Mouse (Mus musculus): ENCODE results near the gene Usp7.

Usp7 gene

DNA sequence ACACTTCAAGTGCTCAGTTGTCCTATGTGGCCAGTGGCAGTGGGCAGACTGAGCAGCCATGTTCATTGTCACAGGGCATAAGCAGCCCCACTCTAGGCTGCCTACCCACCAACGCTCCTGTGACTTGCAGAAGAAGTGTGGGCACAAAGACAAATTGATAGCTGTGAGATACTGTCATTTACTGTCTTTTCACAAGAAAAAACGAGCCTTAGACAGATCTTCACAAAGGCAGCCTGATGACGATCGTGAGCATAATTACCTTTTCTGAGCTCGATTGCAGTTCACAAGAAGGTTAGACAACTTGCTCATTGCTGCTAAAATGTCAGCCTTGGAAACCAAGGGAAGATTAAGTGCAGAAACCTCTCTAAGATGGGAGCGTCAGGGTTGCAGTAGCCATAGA lies 137.0 kb downstream of the Usp7 start:
- in situ Hi-C loops (cut with MboI, MseI): loop anchor here (5.0 kb wide), 1 partner anchor 248 kb away; no protein-coding TSS in a partner anchor

DNA sequence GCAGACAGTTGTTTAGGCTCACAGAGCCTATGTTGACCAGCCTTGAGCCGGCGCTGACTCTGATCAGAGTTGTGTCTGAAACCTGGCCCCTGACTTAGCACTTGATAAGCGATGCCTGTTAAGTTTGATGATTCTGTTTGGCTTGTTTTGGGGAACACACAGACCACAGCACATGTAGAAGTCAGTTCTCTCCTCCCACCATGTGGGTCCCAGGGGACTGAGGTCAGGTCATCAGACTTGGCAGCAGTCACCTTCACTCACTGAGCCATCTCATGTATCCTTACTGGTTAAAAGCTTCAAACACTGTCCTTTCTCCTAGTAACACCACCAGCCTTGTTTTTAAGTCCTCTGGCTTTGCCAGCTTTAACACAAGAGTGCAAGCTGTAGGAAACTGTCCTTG lies 142.1 kb downstream of the Usp7 start:
- in situ Hi-C loops (cut with MboI, MseI): no loop called here

DNA sequence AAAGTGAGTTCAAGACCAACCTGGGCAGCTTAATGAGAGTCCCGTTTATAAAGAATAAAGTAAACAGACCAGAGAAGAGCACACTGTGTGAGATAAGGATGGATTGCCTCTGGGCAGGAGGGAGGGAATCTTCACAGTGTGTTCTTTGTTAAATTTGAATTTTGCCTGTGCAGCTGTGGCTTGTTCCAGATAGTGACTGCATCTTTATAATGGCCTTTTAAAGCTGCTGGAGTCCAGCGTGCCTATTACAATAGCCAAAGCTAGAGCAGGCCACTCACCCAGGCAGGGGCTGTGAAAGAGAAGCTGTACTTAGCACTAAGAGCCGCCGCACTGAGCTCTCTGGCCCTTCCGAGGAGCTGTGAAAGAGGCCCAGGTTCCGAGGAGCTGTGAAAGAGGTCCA lies 146.6 kb downstream of the Usp7 start:
- in situ Hi-C loops (cut with MboI, MseI): no loop called here

DNA sequence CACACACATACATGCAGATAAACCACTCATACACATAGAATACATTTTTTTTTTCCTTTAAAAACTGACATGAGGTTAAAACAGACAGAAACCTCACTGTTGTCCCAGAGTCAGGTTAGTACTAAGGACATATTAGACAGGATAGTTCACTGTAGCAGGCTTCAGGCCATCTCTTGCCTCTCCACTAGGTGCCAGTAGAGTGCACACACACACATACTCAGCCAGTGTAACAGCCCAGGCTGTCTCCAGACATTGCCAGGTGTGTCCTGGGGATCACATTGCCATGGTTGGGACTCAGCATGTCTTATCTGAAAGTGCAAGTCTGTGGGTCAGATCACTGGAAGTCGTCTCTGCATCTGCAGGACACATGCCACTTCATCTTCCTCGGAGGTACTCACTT lies 148.3 kb downstream of the Usp7 start:
- in situ Hi-C loops (cut with MboI, MseI): loop anchor here (5.0 kb wide), 1 partner anchor 33 kb away; no protein-coding TSS in a partner anchor

Measured in T-helper 1 cell (primary cell).